Mouse (Mus musculus) limb, embryonic 15.5 days (tissue): ENCODE measurements around the gene Lrfn5. TPM values are rescaled to one million over a fixed set of nuclear protein-coding genes. Genes with fewer than 3 reads are reported as not detected.

Source experiments
- ATAC-seq: fragments of 200-750 bp; cut with Nextera tagmentation; 2 replicates; pipeline ENCODE4 v1.8.0; 2017; ENCODE audit warnings: low read depth, moderate TSS enrichment; ENCODE audit not compliant: insufficient number of reproducible peaks, low FRiP score, low TSS enrichment
- H3K27ac ChIP-seq: fragments of 300-500 bp; sonication (generic); 2 replicates; pipeline ENCODE4 v1.5.1; 2015; ENCODE audit warnings: moderate library complexity, mild to moderate bottlenecking, inconsistent platforms
- H3K27me3 ChIP-seq: fragments of 300-500 bp; sonication (generic); 2 replicates; pipeline ENCODE4 v1.6.1; 2015; ENCODE audit warnings: inconsistent platforms
- H3K36me3 ChIP-seq: fragments of 300-500 bp; sonication (generic); 2 replicates; pipeline ENCODE4 v1.6.1; 2015; ENCODE audit warnings: inconsistent platforms
- H3K4me1 ChIP-seq: fragments of 300-500 bp; sonication (generic); 2 replicates; pipeline ENCODE4 v1.6.1; 2015; ENCODE audit warnings: inconsistent platforms
- H3K4me2 ChIP-seq: fragments of 300-500 bp; sonication (generic); 2 replicates; pipeline ENCODE4 v1.6.1; 2015; ENCODE audit warnings: mild to moderate bottlenecking, inconsistent platforms
- H3K4me3 ChIP-seq: fragments of 300-500 bp; sonication (generic); 2 replicates; pipeline ENCODE4 v1.5.1; 2015; ENCODE audit warnings: mild to moderate bottlenecking, inconsistent platforms
- H3K9ac ChIP-seq: fragments of 300-500 bp; sonication (generic); 2 replicates; pipeline ENCODE4 v1.6.1; 2015; ENCODE audit warnings: inconsistent platforms
- H3K9me3 ChIP-seq: fragments of 300-500 bp; sonication (generic); 2 replicates; pipeline ENCODE4 v1.6.1; 2016; ENCODE audit warnings: inconsistent platforms
- WGBS: fragments of 180-500 bp; shearing (Covaris S2); methylation state at CpG from one replicate; pipeline ENCODE4 v1.1.7; 2015; 5-methylcytosine and 5-hydroxymethylcytosine counted together
- polyA plus RNA-seq: library from polyadenylated mRNA; unstranded; fragments of >200 nt; fragmentation: Nextera tagmentation; extraction: Ambion mirVana; gene quantifications from 2 replicates; pipeline ENCODE4 v1.2.1, GENCODE M21; 2015

The Lrfn5 gene
- 2.3 and 2.9 TPM in 2 replicates for polyA plus RNA-seq

DNA sequence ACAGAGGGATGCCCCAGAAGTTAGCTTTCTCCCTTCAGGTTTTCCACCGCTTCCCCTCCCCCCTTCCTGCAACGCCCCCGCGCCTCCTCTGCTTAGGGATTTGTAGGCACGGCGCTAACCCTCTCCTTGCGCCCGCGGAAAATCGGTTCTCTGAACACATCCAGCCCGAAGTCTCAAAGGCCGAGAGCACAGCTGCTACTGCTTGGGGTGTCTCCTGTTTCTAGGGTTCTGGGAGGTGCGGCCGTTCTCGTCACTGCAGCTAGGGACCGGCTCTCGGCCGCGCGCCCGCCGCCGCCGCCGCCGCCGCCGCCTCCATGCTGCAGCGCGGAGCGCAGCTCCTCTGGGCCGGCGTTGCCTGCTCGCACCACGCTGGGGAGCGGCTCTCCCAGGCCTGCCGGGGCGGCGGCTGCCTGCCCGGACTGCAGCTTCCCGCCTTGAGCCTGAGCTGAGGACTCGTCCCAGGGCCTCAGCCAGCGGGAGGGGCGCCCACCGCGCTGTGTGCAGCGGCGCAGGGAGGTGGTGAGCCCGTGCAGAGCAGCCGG is at the start of gene Lrfn5:
TSS of gene Lrfn5 (plus strand) at position 322 of the 542 bp plus-strand sequence.
- Histone ChIP-seq H3K4me2 (peak within 1 kb of the TSS; percentile 90), H3K4me1 (peaks cover 23% of the 10 kb centered on the region), H3K27me3 (peaks cover 47% of the 10 kb centered on the region), H3K36me3 (no peaks in the 10 kb centered on the region), H3K4me3 (peak within 1 kb of the TSS; percentile 59), H3K9ac (peak within 1 kb of the TSS; percentile 37; the same call in 1 of the 2 replicates), H3K27ac (no peak within 1 kb of the TSS), H3K9me3 (no peaks in the 10 kb centered on the region)
- peak; percentile 82 for ATAC-seq
- WGBS = 2% methylated on average over 49 of the region's 50 CpGs

DNA sequence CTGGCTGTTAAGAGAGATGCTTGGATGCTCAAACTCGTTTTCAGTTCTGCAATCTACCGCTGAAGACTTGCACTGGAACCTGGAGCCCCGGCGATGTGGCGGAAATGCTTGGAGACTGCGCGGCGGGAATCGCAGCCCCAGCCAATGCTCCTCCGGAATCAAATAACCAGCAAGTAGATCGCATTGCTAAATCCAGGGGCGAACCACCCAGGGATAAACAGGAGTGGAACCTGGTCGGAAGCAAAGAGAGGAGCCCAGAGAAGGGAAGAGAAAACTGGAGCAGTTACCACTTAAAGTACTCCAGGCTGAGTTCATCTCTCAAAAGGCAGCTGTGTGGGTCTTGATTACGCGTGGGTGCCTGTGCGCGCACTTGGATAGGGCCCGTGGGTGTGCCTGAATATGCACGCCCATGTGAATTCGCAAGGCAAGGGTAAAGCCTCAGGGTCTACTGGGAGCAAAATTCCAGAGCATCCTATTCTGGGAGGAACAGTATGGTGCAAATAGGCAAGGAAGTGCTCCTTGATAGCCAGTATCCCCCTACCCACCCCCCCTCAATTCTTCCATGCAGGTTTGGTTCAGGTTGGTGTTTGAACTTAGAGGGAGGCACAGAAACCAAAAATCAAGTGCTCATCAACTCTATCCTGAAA is 1.3 kb upstream of the Lrfn5 start:
- Histone ChIP-seq H3K9ac (no peak overlapping the region), H3K4me1 (peaks cover 23% of the 10 kb centered on the region), H3K27me3 (peaks cover 47% of the 10 kb centered on the region), H3K4me2 (peak overlapping the region; percentile 39), H3K4me3 (peak overlapping the region; percentile 16), H3K9me3 (no peaks in the 10 kb centered on the region), H3K27ac (no peak overlapping the region), H3K36me3 (no peaks in the 10 kb centered on the region)
- WGBS = 3% methylated on average over 20 of the region's 20 CpGs
- no peak for ATAC-seq

- no peaks in the 10 kb centered on the region for H3K36me3 ChIP-seq
- H3K4me1 ChIP-seq = peaks cover 23% of the 10 kb centered on the region
- peak overlapping the region; percentile 37; the same call in 1 of the 2 replicates for H3K9ac ChIP-seq
- ATAC-seq = 0 out of 2 replicates have a peak, but pooled peaks have one; percentile 32
- 2% methylated on average over 6 of the region's 6 CpGs for WGBS
- H3K4me3 ChIP-seq = peak overlapping the region; percentile 59
- H3K27me3 ChIP-seq = peaks cover 47% of the 10 kb centered on the region
- H3K27ac ChIP-seq = no peak overlapping the region
- no peaks in the 10 kb centered on the region for H3K9me3 ChIP-seq
- H3K4me2 ChIP-seq = peak overlapping the region; percentile 90
These were observed 662 bp upstream of the Lrfn5 start for GRCm38 (mm10) chr12:61522148-61522828.

- 1% methylated on average over 16 of the region's 16 CpGs for WGBS
- ATAC-seq = no peak
- peaks cover 23% of the 10 kb centered on the region for H3K4me1 ChIP-seq
- H3K4me3 ChIP-seq = peak overlapping the region; percentile 59
- H3K9me3 ChIP-seq = no peaks in the 10 kb centered on the region
- no peak overlapping the region for H3K27ac ChIP-seq
- peak overlapping the region; percentile 90 for H3K4me2 ChIP-seq
- H3K27me3 ChIP-seq = peaks cover 47% of the 10 kb centered on the region
- no peak overlapping the region for H3K9ac ChIP-seq
- no peaks in the 10 kb centered on the region for H3K36me3 ChIP-seq
These were observed 757 bp downstream of the Lrfn5 start for GRCm38 (mm10) chr12:61523631-61524182.

GRCm38 (mm10) chr12:61524183-61524651 is 1.3 kb downstream of the Lrfn5 start:
- Histone ChIP-seq H3K36me3 (no peaks in the 10 kb centered on the region), H3K4me2 (peak overlapping the region; percentile 90), H3K27ac (no peak overlapping the region), H3K4me3 (peak overlapping the region; percentile 59), H3K9ac (no peak overlapping the region), H3K9me3 (no peaks in the 10 kb centered on the region), H3K4me1 (peaks cover 23% of the 10 kb centered on the region), H3K27me3 (peaks cover 47% of the 10 kb centered on the region)
- ATAC-seq = no peak
- WGBS = under 1% methylated on average over 33 of the region's 33 CpGs

DNA sequence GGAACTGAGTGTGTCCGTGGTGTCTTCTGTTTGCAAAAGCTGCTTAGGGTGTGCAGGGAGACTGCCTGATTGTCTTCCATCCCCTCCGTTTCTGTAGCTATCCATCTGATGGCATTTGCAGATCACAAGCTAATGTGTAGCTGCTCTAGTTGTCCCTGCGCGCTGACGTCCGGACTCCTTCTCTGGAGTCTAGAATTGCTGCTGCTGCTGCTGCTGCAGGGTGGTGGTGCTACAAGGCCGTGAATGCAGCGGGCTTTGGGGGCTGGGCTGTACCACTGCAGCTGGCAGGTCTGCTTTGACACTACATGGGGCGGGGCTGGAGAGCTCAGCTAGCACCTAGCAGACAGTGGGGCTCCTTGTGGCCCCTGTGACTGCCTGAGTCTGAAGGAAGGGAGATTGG is 3.2 kb downstream of the Lrfn5 start:
- no peak overlapping the region for H3K27ac ChIP-seq
- H3K4me2 ChIP-seq = no peak overlapping the region
- H3K4me1 ChIP-seq = peaks cover 23% of the 10 kb centered on the region
- no peaks in the 10 kb centered on the region for H3K36me3 ChIP-seq
- WGBS = 2% methylated on average over 9 of the region's 9 CpGs
- H3K9ac ChIP-seq = no peak overlapping the region
- no peaks in the 10 kb centered on the region for H3K9me3 ChIP-seq
- ATAC-seq = no peak
- H3K4me3 ChIP-seq = no peak overlapping the region
- peaks cover 39% of the 10 kb centered on the region for H3K27me3 ChIP-seq

DNA sequence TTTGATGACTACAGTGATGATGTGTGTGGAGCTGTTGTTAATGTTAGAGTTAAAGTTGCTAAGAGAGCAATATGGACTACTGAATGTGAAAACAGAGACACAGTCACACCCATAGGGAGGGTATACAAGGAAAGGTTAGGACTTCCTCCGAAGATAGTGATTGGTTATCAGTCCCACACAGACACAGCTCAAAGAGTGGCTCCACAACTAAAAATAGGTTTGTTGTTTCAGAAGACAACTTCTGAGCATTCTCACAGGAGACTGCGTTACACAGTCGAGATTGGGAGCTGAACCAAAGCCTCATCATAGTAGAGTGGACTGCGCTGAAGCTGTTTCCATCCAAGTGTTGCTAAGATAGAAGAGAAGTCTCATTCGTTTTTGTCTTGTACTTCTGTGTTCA is 57.0 kb downstream of the Lrfn5 start:
- no peak overlapping the region for H3K4me3 ChIP-seq
- H3K4me1 ChIP-seq = no peaks in the 10 kb centered on the region
- H3K9ac ChIP-seq = no peak overlapping the region
- WGBS = 86% methylated on average over 5 of the region's 5 CpGs
- no peak overlapping the region for H3K27ac ChIP-seq
- no peaks in the 10 kb centered on the region for H3K36me3 ChIP-seq
- no peaks in the 10 kb centered on the region for H3K9me3 ChIP-seq
- ATAC-seq = no peak
- no peaks in the 10 kb centered on the region for H3K27me3 ChIP-seq
- H3K4me2 ChIP-seq = no peak overlapping the region

DNA sequence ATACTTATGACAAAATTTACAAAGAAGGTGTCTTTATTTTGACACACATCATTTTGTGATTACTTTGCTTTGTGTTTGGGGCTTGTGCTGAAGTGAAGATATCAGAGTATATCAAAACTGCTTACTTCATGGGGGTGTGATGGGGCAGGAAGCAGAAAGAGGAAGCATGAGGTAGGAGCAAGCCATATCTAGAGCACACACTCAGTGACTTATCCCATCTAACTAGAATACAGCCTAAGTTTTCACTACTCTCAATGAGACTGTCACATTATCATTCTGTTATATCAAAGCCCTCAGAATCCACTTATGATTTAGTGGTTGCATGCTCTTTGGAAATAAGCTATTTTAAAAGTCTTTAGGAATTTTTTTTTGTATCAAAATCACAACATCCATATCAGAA is 77.4 kb downstream of the Lrfn5 start:
- H3K4me1 ChIP-seq = no peaks in the 10 kb centered on the region
- no peaks in the 10 kb centered on the region for H3K27me3 ChIP-seq
- no peak for ATAC-seq
- no peak overlapping the region for H3K27ac ChIP-seq
- no peaks in the 10 kb centered on the region for H3K36me3 ChIP-seq
- H3K4me2 ChIP-seq = no peak overlapping the region
- H3K9ac ChIP-seq = no peak overlapping the region
- H3K4me3 ChIP-seq = no peak overlapping the region
- H3K9me3 ChIP-seq = no peaks in the 10 kb centered on the region

- H3K9ac ChIP-seq = no peak overlapping the region
- no peak overlapping the region for H3K27ac ChIP-seq
- 87% methylated on average over 3 of the region's 3 CpGs for WGBS
- H3K27me3 ChIP-seq = no peaks in the 10 kb centered on the region
- ATAC-seq = no peak
- no peaks in the 10 kb centered on the region for H3K9me3 ChIP-seq
- no peaks in the 10 kb centered on the region for H3K4me1 ChIP-seq
- H3K36me3 ChIP-seq = no peaks in the 10 kb centered on the region
- H3K4me3 ChIP-seq = no peak overlapping the region
- H3K4me2 ChIP-seq = no peak overlapping the region
These were observed 84.9 kb downstream of the Lrfn5 start for GRCm38 (mm10) chr12:61607871-61608270.

- Histone ChIP-seq H3K4me3 (no peak overlapping the region), H3K27ac (no peak overlapping the region), H3K27me3 (no peaks in the 10 kb centered on the region), H3K4me2 (no peak overlapping the region), H3K9ac (no peak overlapping the region), H3K4me1 (no peaks in the 10 kb centered on the region), H3K9me3 (no peaks in the 10 kb centered on the region), H3K36me3 (no peaks in the 10 kb centered on the region)
- 75% methylated on average over 1 of the region's 1 CpGs for WGBS
- no peak for ATAC-seq
These were observed 87.1 kb downstream of the Lrfn5 start for GRCm38 (mm10) chr12:61610081-61610480.

DNA sequence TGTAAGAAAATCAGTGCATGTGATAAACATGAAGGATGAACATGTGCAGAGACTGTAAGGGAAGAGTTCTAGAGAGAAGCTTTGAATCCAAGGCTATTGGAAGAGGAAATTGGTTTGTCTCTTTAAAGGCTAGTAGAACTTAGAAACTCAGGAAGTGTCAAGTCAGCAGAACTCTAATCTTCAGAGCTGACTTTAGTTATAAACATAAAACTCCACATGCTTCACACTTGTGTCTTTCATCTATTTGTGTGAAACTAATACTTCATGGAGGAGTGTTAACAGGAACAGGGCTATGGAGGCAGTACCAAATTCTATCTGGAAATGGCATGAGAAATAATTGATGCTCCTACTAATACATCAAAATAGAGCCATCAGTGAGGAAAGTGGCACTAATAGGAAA is 101.6 kb downstream of the Lrfn5 start:
- no peak for ATAC-seq
- no peak overlapping the region for H3K4me3 ChIP-seq
- no peaks in the 10 kb centered on the region for H3K36me3 ChIP-seq
- no peaks in the 10 kb centered on the region for H3K27me3 ChIP-seq
- H3K4me2 ChIP-seq = no peak overlapping the region
- H3K9me3 ChIP-seq = no peaks in the 10 kb centered on the region
- no peaks in the 10 kb centered on the region for H3K4me1 ChIP-seq
- H3K27ac ChIP-seq = no peak overlapping the region
- H3K9ac ChIP-seq = no peak overlapping the region

- Histone ChIP-seq H3K36me3 (no peaks in the 10 kb centered on the region), H3K9ac (no peak overlapping the region), H3K27ac (no peak overlapping the region), H3K27me3 (no peaks in the 10 kb centered on the region), H3K9me3 (no peaks in the 10 kb centered on the region), H3K4me1 (no peaks in the 10 kb centered on the region), H3K4me2 (no peak overlapping the region), H3K4me3 (no peak overlapping the region)
- WGBS = 71% methylated on average over 5 of the region's 5 CpGs
- ATAC-seq = no peak
These were observed 131.4 kb downstream of the Lrfn5 start for GRCm38 (mm10) chr12:61654380-61654779.
